Comparison of ENCODE assay signal across 9 mouse cellular contexts in the genomic region with DNA sequence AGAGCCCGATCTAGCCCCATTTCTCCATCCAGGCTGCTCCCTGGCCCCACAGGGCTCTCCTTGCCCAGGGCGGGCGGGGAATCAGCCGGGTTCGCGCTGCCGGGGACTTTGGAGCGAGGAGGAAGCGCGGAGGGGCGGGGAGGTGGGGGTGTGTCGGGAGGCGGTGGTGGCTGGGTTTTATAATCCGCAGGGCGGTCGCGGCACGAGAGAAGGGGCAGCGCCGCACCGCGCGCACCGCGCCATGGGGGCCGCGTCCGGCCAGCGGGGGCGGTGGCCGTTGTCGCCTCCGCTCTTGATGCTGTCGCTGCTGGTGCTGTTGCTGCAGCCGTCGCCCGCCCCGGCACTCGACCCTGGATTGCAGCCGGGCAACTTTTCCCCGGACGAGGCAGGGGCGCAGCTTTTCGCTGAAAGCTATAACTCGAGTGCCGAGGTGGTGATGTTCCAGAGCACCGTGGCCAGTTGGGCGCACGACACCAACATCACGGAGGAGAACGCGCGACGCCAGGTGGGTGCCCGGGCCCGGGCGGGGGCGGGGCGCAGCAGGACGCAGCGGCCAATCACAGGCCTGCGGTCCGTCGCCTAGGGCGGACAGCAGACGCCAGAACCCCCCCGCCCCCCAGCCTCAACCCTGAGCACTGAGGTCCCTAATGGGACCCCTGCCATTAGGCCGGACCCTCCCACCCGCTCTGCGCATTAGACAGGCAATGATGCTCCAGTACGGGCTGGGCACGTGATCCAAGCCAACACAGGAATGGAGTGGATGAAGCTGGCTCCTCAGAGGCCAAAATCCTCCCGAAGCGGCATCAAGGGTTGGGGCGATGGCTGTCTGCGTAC. TPM values are rescaled to one million over a fixed set of nuclear protein-coding genes. Genes with fewer than 3 reads are reported as not detected.
DNase-seq lines count a peak whose midpoint lies in the region; ATAC-seq and TF ChIP-seq lines count a peak whose summit lies in the region.
"Had no signal": no experiment of that assay in that cellular context is flagged by ENCODE, and none has a peak within 500 bp of the region (broad histone marks: within the 10 kb centered on the region; RNA-seq: fewer than 3 reads in every experiment).

Gene Ace, plus strand, starts transcription at position 205 of the 834 bp plus-strand sequence.

- peaks cover 30% of the 10 kb centered on the region for H3K27me3 ChIP-seq in lung, embryonic 14.5 days (ENCODE audit: insufficient read depth, low read length)

- no peaks in the 10 kb centered on the region; the same call in 1 of the 2 replicates for H3K4me1 ChIP-seq in lung, embryonic 14.5 days (ENCODE audit: insufficient read depth)

- no peaks in the 10 kb centered on the region for H3K36me3 ChIP-seq in lung, embryonic 14.5 days (ENCODE audit: insufficient read depth)

- TF ChIP-seq CTCF in left cerebral cortex, adult 2 months (IDR thresholded peaks at IDR 0.05): no peak
- no peak for TF ChIP-seq CTCF in lung, embryonic 14.5 days (IDR thresholded peaks at IDR 0.05; ENCODE audit: low read depth)

- intact Hi-C loops in left cerebral cortex, adult 2 months (cut with DNase I): no loop called here

- H3K4me2 ChIP-seq in lung, embryonic 14.5 days: peak within 1 kb of the TSS; percentile 99

- peak within 1 kb of the TSS; percentile 48 for H3K9ac ChIP-seq in lung, embryonic 14.5 days

- peak within 1 kb of the TSS; percentile 11; the same call in 1 of the 2 replicates for H3K27ac ChIP-seq in left cerebral cortex, adult 2 months
- H3K27ac ChIP-seq in lung, embryonic 14.5 days (ENCODE audit: low read depth): no peak within 1 kb of the TSS

- ATAC-seq in lung, embryonic 14.5 days (ENCODE audit: insufficient read depth): peak; percentile 60
- ATAC-seq: Patski had no signal

- DNase-seq in left cerebral cortex, adult 2 months (ENCODE audit: extremely low spot score in 1 of 2, low spot score in 2 of 2): peak in 1 of 2 experiments; percentile 28
- no peak for DNase-seq in left cerebral cortex, adult 9 months (ENCODE audit: low spot score in 2 of 2)
- DNase-seq in embryo, embryonic 11 days: peak; percentile 57
- DNase-seq in heart, adult 8-10 months (ENCODE audit: low spot score): no peak
- peak; percentile 53 for DNase-seq in kidney, adult 9 months
- peak; percentile 39 for DNase-seq in lung, embryonic 14.5 days
- DNase-seq in retina, embryonic 14.5 days (ENCODE audit: low spot score): peak; percentile 55
- no peak for DNase-seq in layer of hippocampus, adult 11-12 months (ENCODE audit: low spot score)

- under 1% methylated on average over 75 of the region's 76 CpGs for WGBS in lung, embryonic 14.5 days

- peak within 1 kb of the TSS; percentile 59 for H3K4me3 ChIP-seq in left cerebral cortex, adult 2 months
- peak within 1 kb of the TSS; percentile 55 for H3K4me3 ChIP-seq in lung, embryonic 14.5 days (ENCODE audit: low read depth, low read length)

- H3K9me3 ChIP-seq in lung, embryonic 14.5 days (ENCODE audit: low read depth, low read length): no peaks in the 10 kb centered on the region

RNA-seq across cellular contexts. Expression of gene Ace, which starts in this region (rescaled TPM):
- 10 to 100 TPM in 1 of 2 experiments, 1 to 10 TPM in 1; 9.1 to 13.0 TPM for total RNA-seq in left cerebral cortex, adult 2 months (2021)
- total RNA-seq in heart, adult 8-10 months (2022): 10 to 100 TPM; 13.9 to 25.6 (median 19.4) TPM
- polyA plus RNA-seq in lung, embryonic 14.5 days (2014; fragmentation: Nextera tagmentation; extraction: Ambion mirVana): 4.8 and 5.4 TPM in 2 replicates

Comparison
In these comparisons a context has a peak if more than half of its experiments do, and no peak if none do; other contexts are left out.
1. DNase-seq: peak in embryo, embryonic 11 days (single experiment), kidney, adult 9 months (single experiment), lung, embryonic 14.5 days (single experiment) and retina, embryonic 14.5 days (single experiment); none in left cerebral cortex, adult 9 months (0 of 2), heart, adult 8-10 months (single experiment) and layer of hippocampus, adult 11-12 months (single experiment).